ENCODE assay signal across 8 mouse cellular contexts in the genomic region with DNA sequence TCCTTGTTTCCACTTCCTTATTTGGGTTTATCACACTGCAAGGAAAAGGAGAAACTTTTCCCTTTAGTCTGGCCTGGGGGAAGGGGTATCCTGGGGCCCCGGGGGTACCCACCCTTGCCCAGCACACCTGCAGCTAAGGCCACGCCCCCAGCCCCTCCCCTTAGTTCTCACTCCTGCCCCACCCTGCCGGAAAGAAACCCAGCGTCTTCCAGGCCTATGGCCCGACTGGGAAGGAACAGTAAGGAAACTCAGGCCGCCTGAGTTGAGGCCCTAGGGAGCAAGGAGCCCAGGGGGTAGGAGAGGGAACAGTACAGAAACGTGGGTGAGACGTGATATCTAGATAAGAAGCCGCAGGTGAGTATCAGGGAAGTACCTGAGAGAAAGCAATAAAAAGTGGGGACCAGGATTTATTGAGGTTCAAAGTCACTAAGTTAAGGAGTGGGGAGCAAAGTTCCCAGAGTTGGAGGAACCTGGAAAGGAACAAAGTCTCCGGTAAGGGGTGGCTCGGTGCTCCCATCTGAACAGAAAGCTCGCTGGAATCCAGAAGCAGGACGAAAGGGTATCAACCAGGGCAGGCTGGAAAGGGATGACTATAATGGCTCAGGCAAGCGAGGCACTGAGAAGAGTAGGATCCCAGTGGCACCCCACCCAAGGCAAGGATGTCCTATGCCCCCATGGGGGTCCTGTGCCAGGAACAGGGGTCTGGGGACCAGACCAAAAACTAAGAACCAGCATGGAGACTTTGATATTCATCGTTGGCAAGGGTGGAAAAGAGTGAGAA. TPM values are rescaled to one million over a fixed set of nuclear protein-coding genes. Genes with fewer than 3 reads are reported as not detected.
DNase-seq lines count a peak whose midpoint lies in the region; ATAC-seq lines count a peak whose summit lies in the region.

No protein-coding gene starts in this region.

- H3K27ac ChIP-seq in embryonic facial prominence, embryonic 13.5 days, result peak overlapping the region; percentile 57; the same call in 1 of the 2 replicates
- peak overlapping the region; percentile 20; the same call in 1 of the 2 replicates for H3K27ac ChIP-seq in kidney, embryonic 14.5 days (ENCODE audit: low read depth, low read length)

- peak; percentile 70 for DNase-seq in lung, postnatal 10 days
- peak; percentile 76 for DNase-seq in thymus, postnatal 4 days
- no peak for DNase-seq in spleen, postnatal 36 days (ENCODE audit: low spot score in 2 of 2)
- no peak for DNase-seq in layer of hippocampus, adult 8-10 months (ENCODE audit: low spot score in 2 of 2)

- H3K4me3 ChIP-seq in megakaryocyte, embryonic 14.5 days (replicated peaks), result peak overlapping the region; percentile 99
- peak overlapping the region; percentile 69 for H3K4me3 ChIP-seq in embryonic facial prominence, embryonic 13.5 days
- H3K4me3 ChIP-seq in kidney, embryonic 14.5 days (ENCODE audit: low read length), result peak overlapping the region; percentile 64

- H3K9me3 ChIP-seq in megakaryocyte, embryonic 14.5 days, result no peaks in the 10 kb centered on the region
- H3K9me3 ChIP-seq in embryonic facial prominence, embryonic 13.5 days, result no peaks in the 10 kb centered on the region
- no peaks in the 10 kb centered on the region for H3K9me3 ChIP-seq in kidney, embryonic 14.5 days (ENCODE audit: control insufficient read depth, low read length)

- H3K9ac ChIP-seq in embryonic facial prominence, embryonic 13.5 days, result peak overlapping the region; percentile 81
- peak overlapping the region; percentile 71 for H3K9ac ChIP-seq in kidney, embryonic 14.5 days (ENCODE audit: low read depth, low read length)

- ATAC-seq in megakaryocyte, adult 5-6 weeks (ENCODE audit: poor library complexity, severe bottlenecking), result no peak
- ATAC-seq in embryonic facial prominence, embryonic 13.5 days (ENCODE audit: insufficient number of reproducible peaks, insufficient read depth, low FRiP score, low TSS enrichment, low read depth), result no peak
- 0 out of 2 replicates have a peak, but pooled peaks have one; percentile 5 for ATAC-seq in kidney, embryonic 14.5 days (ENCODE audit: low FRiP score, low TSS enrichment)

- H3K4me1 ChIP-seq in megakaryocyte, embryonic 14.5 days, result peaks cover 76% of the 10 kb centered on the region
- H3K4me1 ChIP-seq in embryonic facial prominence, embryonic 13.5 days, result peaks cover 50% of the 10 kb centered on the region
- peaks cover 34% of the 10 kb centered on the region for H3K4me1 ChIP-seq in kidney, embryonic 14.5 days (ENCODE audit: control insufficient read depth, insufficient read depth, low read length)

- peak overlapping the region; percentile 83 for H3K4me2 ChIP-seq in embryonic facial prominence, embryonic 13.5 days
- peak overlapping the region; percentile 80 for H3K4me2 ChIP-seq in kidney, embryonic 14.5 days (replicated peaks; ENCODE audit: low read depth, low read length)

- H3K36me3 ChIP-seq in megakaryocyte, embryonic 14.5 days (replicated peaks; ENCODE audit: low read length), result peaks cover 36% of the 10 kb centered on the region
- H3K36me3 ChIP-seq in embryonic facial prominence, embryonic 13.5 days, result peaks cover 32% of the 10 kb centered on the region
- peaks cover 27% of the 10 kb centered on the region for H3K36me3 ChIP-seq in kidney, embryonic 14.5 days (ENCODE audit: control insufficient read depth, insufficient read depth, low read length)

- WGBS in embryonic facial prominence, embryonic 13.5 days, result 10% methylated on average over 15 of the region's 15 CpGs
- WGBS in kidney, embryonic 14.5 days, result 9% methylated on average over 15 of the region's 15 CpGs

- H3K27me3 ChIP-seq in megakaryocyte, embryonic 14.5 days (replicated peaks), result no peaks in the 10 kb centered on the region
- H3K27me3 ChIP-seq in embryonic facial prominence, embryonic 13.5 days, result no peaks in the 10 kb centered on the region
- H3K27me3 ChIP-seq in kidney, embryonic 14.5 days (ENCODE audit: control insufficient read depth, insufficient read depth, low read length), result no peaks in the 10 kb centered on the region

RNA-seq across cellular contexts. Expression of a gene that starts 6.1 kb away (rescaled TPM):
- 310 and 626 TPM in 2 replicates for polyA plus RNA-seq in megakaryocyte, embryonic 14.5 days (2012; ENCODE audit: insufficient read depth, low replicate concordance)
- total RNA-seq in megakaryocyte, adult 5-6 weeks (2015), result 54.3 and 63.8 TPM in 2 replicates
- 43.8 and 45.2 TPM in 2 replicates for total RNA-seq in megakaryocyte, adult 5-6 weeks (2017)
- polyA plus RNA-seq in embryonic facial prominence, embryonic 13.5 days (2015; fragmentation: Nextera tagmentation; extraction: Ambion mirVana), result 84.9 and 120 TPM in 2 replicates
- polyA plus RNA-seq in kidney, embryonic 14.5 days (2014; fragmentation: Nextera tagmentation; extraction: Ambion mirVana), result 202 and 254 TPM in 2 replicates
- 10 to 100 TPM; 55.4 to 81.1 (median 63.5) TPM for total RNA-seq in layer of hippocampus, adult 8-10 months (2022)

RNA-seq across cellular contexts. Expression of a gene that starts 7.6 kb away (rescaled TPM):
- 39.2 and 49.3 TPM in 2 replicates for polyA plus RNA-seq in megakaryocyte, embryonic 14.5 days (2012; ENCODE audit: insufficient read depth, low replicate concordance)
- 10.4 and 11.8 TPM in 2 replicates for total RNA-seq in megakaryocyte, adult 5-6 weeks (2015)
- total RNA-seq in megakaryocyte, adult 5-6 weeks (2017), result 13.4 and 14.1 TPM in 2 replicates
- 41.5 and 42.4 TPM in 2 replicates for polyA plus RNA-seq in embryonic facial prominence, embryonic 13.5 days (2015; fragmentation: Nextera tagmentation; extraction: Ambion mirVana)
- 24.4 and 38.9 TPM in 2 replicates for polyA plus RNA-seq in kidney, embryonic 14.5 days (2014; fragmentation: Nextera tagmentation; extraction: Ambion mirVana)
- 10 to 100 TPM; 13.4 to 19.9 (median 18.0) TPM for total RNA-seq in layer of hippocampus, adult 8-10 months (2022)

RNA-seq across cellular contexts. Expression of a gene that starts 11.6 kb away (rescaled TPM):
- polyA plus RNA-seq in megakaryocyte, embryonic 14.5 days (2012; ENCODE audit: insufficient read depth, low replicate concordance), result 154 and 460 TPM in 2 replicates
- total RNA-seq in megakaryocyte, adult 5-6 weeks (2015), result 127 and 145 TPM in 2 replicates
- 141 and 155 TPM in 2 replicates for total RNA-seq in megakaryocyte, adult 5-6 weeks (2017)
- 84.4 and 95.1 TPM in 2 replicates for polyA plus RNA-seq in embryonic facial prominence, embryonic 13.5 days (2015; fragmentation: Nextera tagmentation; extraction: Ambion mirVana)
- 89.7 and 118 TPM in 2 replicates for polyA plus RNA-seq in kidney, embryonic 14.5 days (2014; fragmentation: Nextera tagmentation; extraction: Ambion mirVana)
- 100 to 1,000 TPM in 1 of 4 experiments, 10 to 100 TPM in 3; 63.5 to 104 (median 83.1) TPM for total RNA-seq in layer of hippocampus, adult 8-10 months (2022)

RNA-seq across cellular contexts. Expression of a gene that starts 18.8 kb away (rescaled TPM):
- polyA plus RNA-seq in megakaryocyte, embryonic 14.5 days (2012; ENCODE audit: insufficient read depth, low replicate concordance), result 68.5 and 73.8 TPM in 2 replicates
- 7.8 and 8.0 TPM in 2 replicates for total RNA-seq in megakaryocyte, adult 5-6 weeks (2015)
- 2.4 and 2.8 TPM in 2 replicates for total RNA-seq in megakaryocyte, adult 5-6 weeks (2017)
- 53.4 and 58.6 TPM in 2 replicates for polyA plus RNA-seq in embryonic facial prominence, embryonic 13.5 days (2015; fragmentation: Nextera tagmentation; extraction: Ambion mirVana)
- 38.2 and 39.8 TPM in 2 replicates for polyA plus RNA-seq in kidney, embryonic 14.5 days (2014; fragmentation: Nextera tagmentation; extraction: Ambion mirVana)
- 10 to 100 TPM; 80.4 to 93.8 (median 90.1) TPM for total RNA-seq in layer of hippocampus, adult 8-10 months (2022)

RNA-seq across cellular contexts. Expression of a gene that starts 23.7 kb away (rescaled TPM):
- 19.1 and 20.6 TPM in 2 replicates for polyA plus RNA-seq in megakaryocyte, embryonic 14.5 days (2012; ENCODE audit: insufficient read depth, low replicate concordance)
- total RNA-seq in megakaryocyte, adult 5-6 weeks (2015), result 19.5 and 23.0 TPM in 2 replicates
- total RNA-seq in megakaryocyte, adult 5-6 weeks (2017), result 18.4 and 21.4 TPM in 2 replicates
- polyA plus RNA-seq in embryonic facial prominence, embryonic 13.5 days (2015; fragmentation: Nextera tagmentation; extraction: Ambion mirVana), result 23.0 and 23.8 TPM in 2 replicates
- polyA plus RNA-seq in kidney, embryonic 14.5 days (2014; fragmentation: Nextera tagmentation; extraction: Ambion mirVana), result 22.6 and 24.0 TPM in 2 replicates
- total RNA-seq in layer of hippocampus, adult 8-10 months (2022), result 10 to 100 TPM; 26.1 to 29.9 (median 29.5) TPM

Comparison
In these comparisons a context has a peak if more than half of its experiments do, and no peak if none do; other contexts are left out.
1. DNase-seq: peak in lung, postnatal 10 days (single experiment) and thymus, postnatal 4 days (single experiment); none in spleen, postnatal 36 days (0 of 2) and layer of hippocampus, adult 8-10 months (0 of 2).
2. Peak in every context shown above with its lines, with median percentiles within 50 percentile points of each other: H3K4me3 ChIP-seq.